Mouse (Mus musculus) spleen, adult 2 months (tissue): ENCODE results near the gene Arfgap1.

Experiments
- CTCF ChIP-seq: fragments of 200-500 bp; IDR thresholded peaks from 2 replicates; pipeline ENCODE4 v1.5.1; 2011; ENCODE audit warnings: mild to moderate bottlenecking, inconsistent platforms; ENCODE audit not compliant: insufficient read depth, insufficient read length, insufficient replicate concordance; ENCODE audit errors: extremely low read depth
- POLR2A ChIP-seq: fragments of 200-500 bp; IDR thresholded peaks from 2 replicates; pipeline ENCODE4 v1.6.1; 2011; ENCODE audit warnings: low read depth, low read length, inconsistent platforms

GRCm38 (mm10) chr2:180987001-180987400 is 20.0 kb downstream of the Arfgap1 start:
- TF ChIP-seq CTCF: no peak
- TF ChIP-seq POLR2A: no peak
